Mouse (Mus musculus): ENCODE measurements around the gene Ccna1. TPM values are rescaled to one million over a fixed set of nuclear protein-coding genes. Genes with fewer than 3 reads are reported as not detected.

Ccna1 gene
- polyA plus RNA-seq, 1 experiment from 2014 or later = 1.3 TPM

DNA sequence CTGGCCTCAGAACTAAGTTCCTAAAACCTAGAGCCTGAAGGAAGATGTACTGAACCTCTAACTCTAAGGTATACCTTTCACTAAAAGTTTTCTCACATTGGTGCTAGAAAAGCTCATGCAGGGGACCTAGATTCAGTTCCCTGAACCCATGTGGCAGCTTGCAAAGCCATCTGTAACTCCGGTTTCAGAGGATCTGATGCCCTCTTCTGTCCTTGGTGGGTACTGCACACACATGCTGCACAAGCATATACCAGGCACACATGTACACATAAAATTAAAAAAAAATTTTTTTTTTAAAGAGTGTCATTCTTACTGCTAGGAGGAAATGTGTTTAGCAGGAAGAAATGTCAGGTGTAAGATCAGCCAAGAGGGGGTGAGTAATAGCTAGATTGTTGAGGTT is 33.1 kb downstream of the Ccna1 start:
- no peak overlapping the region for H3K4me3 ChIP-seq
- H3K4me2 ChIP-seq = no peak overlapping the region
- H3K36me3 ChIP-seq = no peaks in the 10 kb centered on the region
- no peak overlapping the region for H3K9ac ChIP-seq
- ATAC-seq (ENCODE audit: insufficient number of reproducible peaks, low FRiP score) = no peak
- peaks cover 5% of the 10 kb centered on the region; the same call in 1 of the 2 replicates for H3K4me1 ChIP-seq (replicated peaks)
- no peaks in the 10 kb centered on the region for H3K27me3 ChIP-seq (replicated peaks)
- WGBS = 68% methylated on average over 1 of the region's 1 CpGs
- peaks cover 9% of the 10 kb centered on the region for H3K9me3 ChIP-seq (replicated peaks)
- H3K27ac ChIP-seq (ENCODE audit: poor library complexity, severe bottlenecking) = no peak overlapping the region

DNA sequence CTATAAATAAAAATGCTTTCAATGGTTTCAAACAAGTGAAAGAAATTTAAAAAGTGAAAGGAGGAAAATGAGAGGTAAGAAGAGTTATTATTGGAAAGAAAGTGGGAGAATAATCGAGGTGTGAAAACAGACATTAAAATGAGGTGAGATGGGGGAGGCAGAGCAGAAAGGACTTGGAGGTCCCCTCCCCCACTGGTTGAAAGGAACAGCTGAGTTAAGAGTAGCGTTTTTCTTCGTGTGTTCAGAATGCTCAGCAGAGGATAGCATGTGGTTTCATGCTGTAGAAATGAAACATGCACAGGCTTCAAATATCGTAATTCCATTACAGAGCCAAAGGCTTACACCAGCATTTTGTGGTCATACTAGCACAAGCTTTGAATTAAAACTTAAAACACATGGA is 42.8 kb downstream of the Ccna1 start:
- no peak overlapping the region for H3K4me3 ChIP-seq

DNA sequence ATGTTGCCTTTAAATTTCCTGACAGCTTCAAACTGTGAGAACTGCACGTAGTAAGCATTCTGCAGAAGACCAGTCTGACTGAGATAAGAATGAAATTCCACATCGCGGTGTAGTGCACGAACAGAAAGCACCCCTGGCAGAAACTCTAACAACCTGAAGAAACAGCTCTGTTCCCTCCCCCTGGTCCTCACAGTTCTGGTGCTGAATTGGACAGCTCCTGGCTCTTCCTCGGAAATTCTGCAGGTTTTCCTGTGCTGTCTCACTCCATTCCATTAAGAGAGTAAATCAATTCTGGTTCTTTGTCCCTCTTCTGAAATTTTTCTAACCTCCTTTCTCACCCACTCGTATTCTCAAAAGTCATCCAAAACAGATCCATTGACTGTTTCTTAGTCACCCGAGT is 43.6 kb downstream of the Ccna1 start:
- Histone ChIP-seq H3K4me1 (replicated peaks) (no peaks in the 10 kb centered on the region), H3K27ac (ENCODE audit: poor library complexity, severe bottlenecking) (no peak overlapping the region), H3K36me3 (no peaks in the 10 kb centered on the region), H3K9ac (no peak overlapping the region), H3K27me3 (replicated peaks) (no peaks in the 10 kb centered on the region), H3K4me3 (no peak overlapping the region), H3K9me3 (replicated peaks) (no peaks in the 10 kb centered on the region), H3K4me2 (no peak overlapping the region)
- no peak for ATAC-seq (ENCODE audit: insufficient number of reproducible peaks, low FRiP score)
- 16% methylated on average over 7 of the region's 7 CpGs for WGBS

More for the DNA sequence above, 42.8 kb downstream of the Ccna1 start:
- Histone ChIP-seq H3K27ac (ENCODE audit: poor library complexity, severe bottlenecking) (no peak overlapping the region), H3K9ac (no peak overlapping the region), H3K9me3 (replicated peaks) (no peaks in the 10 kb centered on the region), H3K27me3 (replicated peaks) (no peaks in the 10 kb centered on the region), H3K36me3 (no peaks in the 10 kb centered on the region), H3K4me2 (no peak overlapping the region), H3K4me1 (replicated peaks) (no peaks in the 10 kb centered on the region)
- WGBS = 64% methylated on average over 4 of the region's 4 CpGs
- no peak for ATAC-seq (ENCODE audit: insufficient number of reproducible peaks, low FRiP score)

DNA sequence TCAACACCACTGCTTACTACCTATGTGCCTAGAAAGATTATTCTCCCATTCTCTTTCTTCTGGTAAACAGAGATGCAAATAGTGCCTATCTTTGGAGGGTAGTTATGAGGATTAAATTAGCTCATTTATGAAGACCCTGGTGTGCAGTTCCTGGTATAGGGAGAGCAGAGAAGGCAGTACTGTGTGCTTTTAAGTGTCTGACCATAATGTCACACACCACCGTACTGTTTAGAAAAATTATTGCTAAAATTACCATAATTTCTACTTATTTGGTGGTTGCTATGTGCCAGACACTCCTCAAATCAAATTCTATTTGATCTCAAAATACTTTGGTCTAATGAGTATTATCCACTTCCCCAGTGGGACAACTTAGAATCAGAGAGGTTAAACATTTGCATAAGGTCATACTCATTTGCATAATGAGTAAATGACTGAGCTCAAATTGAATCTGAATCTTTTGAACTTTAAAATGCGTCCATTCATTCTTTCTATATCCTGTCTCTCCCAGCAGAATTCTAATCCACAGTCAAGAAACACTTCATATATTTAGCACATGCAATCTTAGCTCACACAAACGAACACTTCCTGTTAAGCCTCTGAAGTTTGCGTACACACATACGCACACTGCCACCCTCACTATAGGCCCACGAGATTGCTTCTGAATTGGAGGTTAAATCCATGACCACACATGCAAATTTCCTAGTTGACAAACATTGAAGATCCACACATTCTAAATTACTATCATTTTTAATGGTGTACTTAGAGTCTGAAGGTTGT is 46.1 kb downstream of the Ccna1 start:
- no peak overlapping the region for H3K4me2 ChIP-seq
- H3K4me1 ChIP-seq (replicated peaks) = no peaks in the 10 kb centered on the region
- 68% methylated on average over 6 of the region's 6 CpGs for WGBS
- H3K27me3 ChIP-seq (replicated peaks) = no peaks in the 10 kb centered on the region
- no peak overlapping the region for H3K4me3 ChIP-seq
- no peak overlapping the region for H3K9ac ChIP-seq
- no peaks in the 10 kb centered on the region for H3K36me3 ChIP-seq
- no peaks in the 10 kb centered on the region for H3K9me3 ChIP-seq (replicated peaks)
- no peak for ATAC-seq (ENCODE audit: insufficient number of reproducible peaks, low FRiP score)
- no peak overlapping the region for H3K27ac ChIP-seq (ENCODE audit: poor library complexity, severe bottlenecking)

DNA sequence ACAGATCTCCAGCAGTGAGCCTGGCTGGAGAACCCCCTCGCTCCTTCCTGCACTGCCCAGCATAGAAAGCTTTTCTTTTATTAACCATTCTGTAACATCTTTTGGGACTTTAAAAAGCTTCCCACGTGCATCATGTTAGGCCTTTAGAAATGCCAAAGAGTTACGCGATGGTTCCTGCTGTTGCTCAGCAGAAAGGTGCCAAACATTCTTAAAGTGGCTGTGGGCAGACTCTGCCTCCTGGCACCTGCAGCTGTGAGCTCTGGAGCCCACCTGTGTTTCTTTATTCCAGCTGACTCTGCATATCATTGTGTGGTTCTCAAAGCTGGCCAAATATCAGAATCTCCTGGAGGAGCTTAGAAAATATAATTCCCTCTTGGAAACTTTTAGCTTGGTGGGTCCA is 51.3 kb downstream of the Ccna1 start:
- H3K4me1 ChIP-seq (replicated peaks) = no peaks in the 10 kb centered on the region
- no peaks in the 10 kb centered on the region for H3K36me3 ChIP-seq
- H3K4me2 ChIP-seq = no peak overlapping the region
- no peaks in the 10 kb centered on the region for H3K27me3 ChIP-seq (replicated peaks)
- no peak for ATAC-seq (ENCODE audit: insufficient number of reproducible peaks, low FRiP score)
- 69% methylated on average over 4 of the region's 4 CpGs for WGBS
- no peak overlapping the region for H3K27ac ChIP-seq (ENCODE audit: poor library complexity, severe bottlenecking)
- peaks cover 2% of the 10 kb centered on the region; the same call in 1 of the 2 replicates for H3K9me3 ChIP-seq (replicated peaks)
- no peak overlapping the region for H3K9ac ChIP-seq
- no peak overlapping the region for H3K4me3 ChIP-seq

DNA sequence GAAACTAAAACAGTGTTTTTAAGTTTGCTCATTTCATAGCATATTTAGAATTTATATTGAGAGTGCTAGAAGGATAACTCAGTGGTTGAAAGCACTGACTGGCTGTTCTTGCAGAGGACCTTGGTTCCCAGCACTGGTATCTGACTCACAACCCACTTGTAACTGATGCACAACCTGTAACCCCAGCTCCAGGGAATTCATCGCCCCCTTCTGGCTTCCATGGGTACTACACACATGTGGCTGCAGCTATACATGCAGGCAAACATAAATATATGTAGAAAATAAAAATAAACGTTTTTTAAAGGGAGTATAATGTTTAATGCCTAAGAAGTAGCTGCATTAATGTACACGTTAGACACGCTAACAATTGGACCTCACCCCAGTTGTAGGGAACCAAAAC is 53.6 kb downstream of the Ccna1 start:
- Histone ChIP-seq H3K27me3 (replicated peaks) (no peaks in the 10 kb centered on the region), H3K27ac (ENCODE audit: poor library complexity, severe bottlenecking) (no peak overlapping the region), H3K36me3 (no peaks in the 10 kb centered on the region), H3K9me3 (replicated peaks) (peaks cover 2% of the 10 kb centered on the region; the same call in 1 of the 2 replicates), H3K4me1 (replicated peaks) (no peaks in the 10 kb centered on the region), H3K9ac (no peak overlapping the region), H3K4me3 (no peak overlapping the region), H3K4me2 (no peak overlapping the region)
- 63% methylated on average over 4 of the region's 4 CpGs for WGBS
- no peak for ATAC-seq (ENCODE audit: insufficient number of reproducible peaks, low FRiP score)

Other genes starting within 250 kb of the Ccna1 start
- 41.8 and 49.4 TPM in 2 replicates for gene Rfxap, start 247.7 kb downstream of the Ccna1 start, polyA plus RNA-seq (2016; fragmentation: Nextera tagmentation; extraction: Ambion mirVana)
- gene Sertm1, start 139.6 kb downstream of the Ccna1 start, polyA plus RNA-seq (2016; fragmentation: Nextera tagmentation; extraction: Ambion mirVana) = 0.18 and 0.40 TPM in 2 replicates
- gene Spg20, start 56.6 kb upstream of the Ccna1 start, polyA plus RNA-seq (2016; fragmentation: Nextera tagmentation; extraction: Ambion mirVana) = 49.0 and 49.1 TPM in 2 replicates
- 0.08 TPM in 1 of 2 replicates, not detected in the other for gene Ccdc169, start 81.8 kb upstream of the Ccna1 start, polyA plus RNA-seq (2016; fragmentation: Nextera tagmentation; extraction: Ambion mirVana)
- gene Sohlh2, start 126.5 kb upstream of the Ccna1 start, polyA plus RNA-seq (2016; fragmentation: Nextera tagmentation; extraction: Ambion mirVana) = 0.06 and 0.10 TPM in 2 replicates
- gene Dclk1, start 186.9 kb upstream of the Ccna1 start, polyA plus RNA-seq (2016; fragmentation: Nextera tagmentation; extraction: Ambion mirVana) = 8.6 and 9.3 TPM in 2 replicates

Measured in heart, embryonic 12.5 days (tissue).